Mouse (Mus musculus) thymus, adult 2 months (tissue): ENCODE data around the gene Zfp14. TPM values are rescaled to one million over a fixed set of nuclear protein-coding genes. Genes with fewer than 3 reads are reported as not detected.

ENCODE experiments used
- DNase-seq: peaks from one replicate; pipeline ENCODE4 v3.0.0; 2021
- H3K27ac ChIP-seq: fragments of 200-500 bp; 2 replicates; pipeline ENCODE4 v1.5.1; 2012; ENCODE audit warnings: low read length, control low read depth; ENCODE audit not compliant: control insufficient read depth, insufficient read depth
- H3K27me3 ChIP-seq: fragments of 200-500 bp; 2 replicates; pipeline ENCODE4 v1.6.1; 2012; ENCODE audit warnings: mild to moderate bottlenecking, low read length, moderate library complexity, mixed read lengths; ENCODE audit not compliant: control insufficient read depth, insufficient read depth
- H3K36me3 ChIP-seq: fragments of 200-500 bp; 2 replicates; pipeline ENCODE4 v1.6.1; 2012; ENCODE audit warnings: mild to moderate bottlenecking, low read length, moderate library complexity; ENCODE audit not compliant: control insufficient read depth, insufficient read depth
- H3K4me1 ChIP-seq: fragments of 200-500 bp; replicated peaks from 2 replicates; pipeline ENCODE4 v1.6.1; 2012; ENCODE audit warnings: low read length; ENCODE audit not compliant: control insufficient read depth, insufficient read depth
- H3K4me3 ChIP-seq: fragments of 200-500 bp; 2 replicates; pipeline ENCODE4 v1.5.1; 2012; ENCODE audit warnings: mild to moderate bottlenecking, low read length, control low read depth, moderate library complexity; ENCODE audit not compliant: control insufficient read depth, insufficient read depth
- CTCF ChIP-seq: fragments of 200-500 bp; IDR thresholded peaks from 2 replicates; pipeline ENCODE4 v1.5.1; 2012; ENCODE audit warnings: mild to moderate bottlenecking, control low read depth, low read length, moderate library complexity, borderline replicate concordance; ENCODE audit not compliant: control insufficient read depth, poor library complexity, insufficient read depth; ENCODE audit errors: extremely low read depth
- POLR2A ChIP-seq: fragments of 200-500 bp; IDR thresholded peaks from 2 replicates; pipeline ENCODE4 v1.6.1; 2012; ENCODE audit warnings: mild to moderate bottlenecking, low read length, control low read depth, moderate library complexity; ENCODE audit not compliant: control insufficient read depth, poor library complexity, insufficient read depth; ENCODE audit errors: extremely low read depth
- WGBS: fragments of 180-500 bp; shearing (Covaris S2); methylation state at CpG from one replicate; pipeline ENCODE4 v1.1.7; 2018; 5-methylcytosine and 5-hydroxymethylcytosine counted together
- polyA plus RNA-seq: library from polyadenylated mRNA; depleted of rRNA; stranded (reverse); fragments of >200 nt; gene quantifications from 2 replicates; pipeline ENCODE4 v1.2.3, GENCODE M21; 2012

Zfp14 gene
- polyA plus RNA-seq, 1 experiment, result 3.3 TPM

DNA sequence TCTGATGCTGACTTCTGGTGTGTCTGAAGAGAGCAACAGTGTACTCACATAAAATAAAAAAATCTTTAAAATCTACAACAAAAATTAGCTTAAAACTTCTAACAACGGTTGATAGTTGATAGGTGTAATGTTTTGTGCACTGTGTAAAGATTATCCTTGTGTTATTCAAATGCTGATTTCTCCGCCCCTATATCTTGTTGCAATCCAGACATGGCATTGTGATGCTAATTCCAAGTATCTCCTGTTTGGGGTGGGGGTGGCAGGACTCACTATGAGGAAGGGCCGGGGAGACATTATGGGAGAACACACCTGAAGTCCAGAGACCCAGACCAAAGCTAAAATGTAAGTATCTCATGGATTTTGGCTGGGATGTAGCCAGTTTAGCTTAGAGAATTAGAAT, 19.8 kb downstream of the Zfp14 start:
- no peak overlapping the region for H3K27ac ChIP-seq
- no peaks in the 10 kb centered on the region for H3K4me1 ChIP-seq
- no peaks in the 10 kb centered on the region for H3K27me3 ChIP-seq
- H3K4me3 ChIP-seq, result no peak overlapping the region
- DNase-seq, result no peak
- WGBS, result 93% methylated on average over 3 of the region's 3 CpGs
- TF ChIP-seq POLR2A, result no peak
- no peaks in the 10 kb centered on the region for H3K36me3 ChIP-seq

DNA sequence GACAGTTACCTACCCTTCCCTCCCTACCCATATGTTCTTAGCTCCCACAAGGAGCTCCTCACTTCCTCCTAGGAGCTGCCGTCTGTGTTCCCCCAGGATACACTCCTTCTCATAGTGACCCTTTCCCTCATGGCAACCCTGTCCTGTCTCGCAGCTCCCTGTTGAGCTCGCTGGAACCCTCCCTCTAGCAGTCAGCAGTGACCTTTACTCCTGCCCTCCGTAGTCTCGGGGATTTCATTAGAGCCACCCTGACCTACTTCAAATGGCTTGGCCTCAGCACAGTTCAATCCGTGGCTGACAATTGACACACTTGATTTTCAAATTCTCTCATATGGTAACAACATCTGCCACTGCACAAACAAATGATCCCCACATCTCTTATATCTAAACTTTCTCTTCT, 20.5 kb downstream of the Zfp14 start:
- no peak overlapping the region for H3K27ac ChIP-seq
- DNase-seq, result no peak
- H3K4me1 ChIP-seq, result no peaks in the 10 kb centered on the region
- WGBS, result 68% methylated on average over 6 of the region's 6 CpGs
- no peak overlapping the region for H3K4me3 ChIP-seq
- no peak for TF ChIP-seq CTCF
- TF ChIP-seq POLR2A, result no peak
- H3K36me3 ChIP-seq, result no peaks in the 10 kb centered on the region
- no peaks in the 10 kb centered on the region for H3K27me3 ChIP-seq

DNA sequence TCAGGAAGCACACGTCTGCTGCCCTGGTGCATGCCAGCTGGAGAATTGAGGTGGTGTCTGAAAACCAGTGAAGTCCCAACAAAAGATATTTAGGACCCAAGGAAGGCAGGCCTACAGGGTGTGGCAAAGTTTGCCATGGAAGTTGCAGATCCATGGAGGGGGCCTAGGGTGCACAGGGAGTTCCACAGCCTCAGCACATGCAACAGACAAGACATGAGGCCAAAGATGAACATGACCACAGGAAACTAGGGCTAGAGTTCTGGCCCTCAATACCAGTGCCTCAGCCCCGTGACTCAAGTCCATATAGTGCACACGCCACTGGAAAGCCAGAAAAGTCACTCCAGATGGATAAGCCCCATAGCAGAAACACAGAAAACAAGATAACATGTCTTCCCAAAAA, 22.6 kb downstream of the Zfp14 start:
- 91% methylated on average over 3 of the region's 3 CpGs for WGBS

GRCm38 (mm10) chr7:30027331-30027730, 23.8 kb downstream of the Zfp14 start:
- H3K4me1 ChIP-seq, result no peaks in the 10 kb centered on the region
- H3K4me3 ChIP-seq, result no peak overlapping the region
- TF ChIP-seq CTCF, result no peak
- TF ChIP-seq POLR2A, result no peak
- peaks cover 4% of the 10 kb centered on the region; the same call in 1 of the 2 replicates for H3K36me3 ChIP-seq
- no peaks in the 10 kb centered on the region for H3K27me3 ChIP-seq
- no peak for DNase-seq
- no peak overlapping the region for H3K27ac ChIP-seq
- 90% methylated on average over 4 of the region's 4 CpGs for WGBS

More for the DNA sequence above, 22.6 kb downstream of the Zfp14 start:
- Histone ChIP-seq H3K27me3 (no peaks in the 10 kb centered on the region), H3K4me1 (no peaks in the 10 kb centered on the region), H3K4me3 (no peak overlapping the region), H3K27ac (no peak overlapping the region), H3K36me3 (no peaks in the 10 kb centered on the region)
- DNase-seq, result no peak
- TF ChIP-seq CTCF, result no peak
- TF ChIP-seq POLR2A, result no peak

DNA sequence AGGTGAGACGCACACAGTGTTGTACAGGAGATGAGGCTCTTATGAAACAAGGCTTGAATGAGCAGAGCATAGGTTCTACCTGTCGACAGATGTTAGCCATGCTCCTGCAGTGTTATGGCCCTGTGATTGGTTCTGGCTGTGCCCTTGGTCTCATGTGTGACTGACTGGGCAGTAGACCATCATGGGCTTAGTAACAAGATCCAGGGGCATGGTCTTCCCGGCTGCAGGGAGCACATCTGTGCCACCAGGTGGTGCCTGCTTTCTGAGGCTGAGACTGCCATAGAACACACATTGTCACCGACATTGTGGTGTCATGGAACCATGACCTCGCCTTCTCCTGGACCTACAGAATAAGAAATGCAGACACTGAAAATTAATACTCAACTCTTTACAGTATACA, 25.8 kb downstream of the Zfp14 start:
- Histone ChIP-seq H3K27me3 (no peaks in the 10 kb centered on the region), H3K36me3 (peaks cover 6% of the 10 kb centered on the region; the same call in 1 of the 2 replicates), H3K4me1 (no peaks in the 10 kb centered on the region), H3K4me3 (no peak overlapping the region), H3K27ac (no peak overlapping the region)
- TF ChIP-seq CTCF (no peak), POLR2A (no peak)
- 89% methylated on average over 5 of the region's 5 CpGs for WGBS
- DNase-seq, result no peak

DNA sequence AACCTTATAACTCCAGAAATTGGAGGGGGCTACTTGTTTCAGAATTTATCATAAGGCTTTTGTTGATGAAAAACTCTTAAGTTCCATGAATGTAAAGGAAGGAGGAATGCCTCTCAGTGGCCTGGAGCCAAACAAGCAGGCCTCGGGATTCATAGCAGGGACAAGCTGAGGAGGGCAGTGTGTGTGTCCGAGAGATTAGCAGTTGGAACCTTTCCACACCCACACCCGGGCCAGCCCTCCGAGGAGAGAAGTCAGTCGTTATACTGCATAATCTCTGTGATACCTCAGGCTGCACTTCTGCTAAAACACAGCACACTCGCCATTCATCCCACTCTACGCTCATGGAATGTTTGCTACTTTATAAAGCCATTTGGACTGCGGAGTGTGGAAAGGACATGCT, 27.4 kb downstream of the Zfp14 start:
- TF ChIP-seq CTCF, result no peak
- TF ChIP-seq POLR2A, result no peak
- Histone ChIP-seq H3K4me3 (no peak overlapping the region), H3K27ac (no peak overlapping the region), H3K4me1 (no peaks in the 10 kb centered on the region), H3K36me3 (peaks cover 10% of the 10 kb centered on the region), H3K27me3 (no peaks in the 10 kb centered on the region)
- 97% methylated on average over 8 of the region's 8 CpGs for WGBS
- DNase-seq, result no peak

- DNase-seq, result no peak
- no peak for TF ChIP-seq CTCF
- TF ChIP-seq POLR2A, result no peak
- WGBS, result 95% methylated on average over 9 of the region's 9 CpGs
- Histone ChIP-seq H3K4me3 (no peak overlapping the region), H3K27ac (no peak overlapping the region), H3K36me3 (peaks cover 11% of the 10 kb centered on the region), H3K27me3 (no peaks in the 10 kb centered on the region), H3K4me1 (no peaks in the 10 kb centered on the region)
Observed at GRCm38 (mm10) chr7:30023324-30023723, 27.9 kb downstream of the Zfp14 start.
